Mouse (Mus musculus): ENCODE measurements around the gene Ednra.

DNA sequence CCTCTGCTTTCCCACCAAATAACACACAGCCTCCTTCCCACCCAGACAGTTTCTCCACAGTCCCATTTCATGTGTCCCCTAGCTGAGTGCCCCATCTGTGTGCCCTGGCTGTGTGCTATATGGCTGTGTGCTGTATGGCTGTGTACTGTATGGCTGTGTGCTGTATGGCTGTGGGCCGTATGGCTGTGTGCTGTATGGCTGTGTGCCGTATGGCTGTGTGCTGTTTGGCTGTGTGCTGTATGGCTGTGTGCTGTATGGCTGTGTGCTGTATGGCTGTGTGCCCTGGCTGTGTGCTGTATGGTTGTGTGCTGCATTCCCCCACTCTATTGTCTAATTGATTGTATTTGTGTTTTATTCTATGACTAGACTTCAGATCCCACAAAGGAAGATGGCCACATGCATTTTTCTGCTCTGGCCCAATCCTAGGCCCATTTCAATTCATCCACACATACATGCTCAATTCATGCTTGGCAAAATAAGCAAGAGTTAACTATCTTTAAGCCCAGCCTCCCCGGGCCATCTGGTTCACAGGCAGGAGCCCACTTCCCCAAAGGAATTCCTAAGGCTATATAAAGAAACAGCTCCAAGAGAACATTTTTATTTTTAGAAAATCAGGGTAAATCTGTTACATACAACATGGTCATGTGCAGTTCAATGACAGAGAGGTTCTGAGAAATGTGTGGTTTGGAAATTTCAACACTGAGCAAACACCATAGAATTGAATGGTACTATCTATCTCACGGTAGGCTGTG, 53.5 kb downstream of the Ednra start:
- TF ChIP-seq POLR2A (IDR thresholded peaks at IDR 0.05; ENCODE audit: insufficient read depth, low read depth, low read length): no peak
- no peak for TF ChIP-seq CTCF (IDR thresholded peaks at IDR 0.05)

All from heart, adult 2 months (tissue).